Mouse (Mus musculus) hindbrain, embryonic 14.5 days (tissue): ENCODE data around the gene Ackr2. TPM values are rescaled to one million over a fixed set of nuclear protein-coding genes. Genes with fewer than 3 reads are reported as not detected.

Experiments
- ATAC-seq: fragments of 200-750 bp; cut with Nextera tagmentation; 2 replicates; pipeline ENCODE4 v1.8.0; 2017; ENCODE audit warnings: moderate number of reproducible peaks, mild to moderate bottlenecking, moderate TSS enrichment, moderate library complexity; ENCODE audit not compliant: low FRiP score
- DNase-seq: peaks from one replicate; pipeline ENCODE4 v3.0.0-alpha.2; 2015; ENCODE audit warnings: low spot score
- H3K27ac ChIP-seq: fragments of 300-500 bp; sonication (generic); 2 replicates; pipeline ENCODE4 v1.5.1; 2014; ENCODE audit warnings: mild to moderate bottlenecking, moderate library complexity
- H3K27me3 ChIP-seq: fragments of 300-500 bp; sonication (generic); 2 replicates; pipeline ENCODE4 v1.6.1; 2014; ENCODE audit warnings: mild to moderate bottlenecking, low read length, mixed read lengths; ENCODE audit not compliant: control insufficient read depth, insufficient read depth
- H3K36me3 ChIP-seq: fragments of 300-500 bp; sonication (generic); replicated peaks from 2 replicates; pipeline ENCODE4 v1.6.1; 2014; ENCODE audit not compliant: control insufficient read depth, insufficient read depth
- H3K4me1 ChIP-seq: fragments of 300-500 bp; sonication (generic); replicated peaks from 2 replicates; pipeline ENCODE4 v1.6.1; 2014; ENCODE audit warnings: antibody characterized with exemption, low read length, mixed read lengths; ENCODE audit not compliant: control insufficient read depth, insufficient read depth
- H3K4me2 ChIP-seq: fragments of 300-500 bp; sonication (generic); replicated peaks from 2 replicates; pipeline ENCODE4 v1.6.1; 2014; ENCODE audit warnings: mild to moderate bottlenecking, moderate library complexity
- H3K4me3 ChIP-seq: fragments of 300-500 bp; sonication (generic); replicated peaks from 2 replicates; pipeline ENCODE4 v1.5.1; 2014; ENCODE audit warnings: mild to moderate bottlenecking, low read length
- H3K9ac ChIP-seq: fragments of 300-500 bp; sonication (generic); 2 replicates; pipeline ENCODE4 v1.6.1; 2014
- H3K9me3 ChIP-seq: fragments of 300-500 bp; sonication (generic); 2 replicates; pipeline ENCODE4 v1.6.1; 2016; ENCODE audit warnings: low read length; ENCODE audit not compliant: control insufficient read depth
- WGBS: fragments of 180-500 bp; shearing (Covaris S2); extraction: QIAGEN DNeasy Blood & Tissue Kit; methylation state at CpG from one replicate; pipeline ENCODE4 v1.1.7; 2014; 5-methylcytosine and 5-hydroxymethylcytosine counted together
- polyA plus RNA-seq: library from polyadenylated mRNA; unstranded; fragments of >200 nt; fragmentation: Nextera tagmentation; extraction: Ambion mirVana; gene quantifications from 2 replicates; pipeline ENCODE4 v1.2.1, GENCODE M21; 2014

Ackr2 gene
- polyA plus RNA-seq, 1 experiment from 2014 or later, result 2.4 TPM

DNA sequence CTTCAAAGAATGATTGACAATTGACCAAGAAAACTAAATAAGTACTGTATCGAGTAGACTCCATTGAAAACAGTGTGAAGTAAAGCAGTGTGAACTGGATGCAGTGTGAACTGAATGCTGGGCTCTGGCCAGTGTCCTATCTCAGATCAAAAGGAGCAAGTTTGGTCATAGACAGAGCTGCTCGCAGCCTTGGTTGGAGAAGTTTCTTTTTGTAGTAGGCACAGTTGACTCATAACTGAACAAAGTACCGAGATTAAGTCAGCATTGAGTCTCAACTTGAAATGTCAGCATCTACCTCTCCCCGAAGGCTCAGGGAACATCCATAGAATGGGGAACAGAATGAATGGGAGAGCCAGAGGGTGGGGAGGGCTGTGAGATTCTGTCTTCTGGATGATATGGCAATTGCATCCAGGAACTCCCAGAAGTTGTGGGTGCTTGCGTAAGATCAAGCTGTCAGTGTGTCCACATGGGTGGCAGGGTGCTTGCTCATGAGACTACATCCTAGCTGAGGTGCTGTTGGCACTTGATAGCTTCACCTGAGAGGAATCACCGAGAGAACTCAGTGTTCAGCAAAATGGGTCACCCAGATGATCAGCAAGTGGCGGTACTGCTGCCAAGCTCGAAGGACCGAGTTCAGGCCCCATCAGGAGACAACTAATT is 26.9 kb downstream of the Ackr2 start:
- Histone ChIP-seq H3K4me2 (no peak overlapping the region), H3K4me1 (no peaks in the 10 kb centered on the region), H3K27me3 (no peaks in the 10 kb centered on the region), H3K36me3 (no peaks in the 10 kb centered on the region), H3K27ac (no peak overlapping the region), H3K9me3 (no peaks in the 10 kb centered on the region), H3K9ac (no peak overlapping the region), H3K4me3 (no peak overlapping the region)
- ATAC-seq (no peak), DNase-seq (no peak)
- WGBS, result 93% methylated on average over 9 of the region's 9 CpGs

DNA sequence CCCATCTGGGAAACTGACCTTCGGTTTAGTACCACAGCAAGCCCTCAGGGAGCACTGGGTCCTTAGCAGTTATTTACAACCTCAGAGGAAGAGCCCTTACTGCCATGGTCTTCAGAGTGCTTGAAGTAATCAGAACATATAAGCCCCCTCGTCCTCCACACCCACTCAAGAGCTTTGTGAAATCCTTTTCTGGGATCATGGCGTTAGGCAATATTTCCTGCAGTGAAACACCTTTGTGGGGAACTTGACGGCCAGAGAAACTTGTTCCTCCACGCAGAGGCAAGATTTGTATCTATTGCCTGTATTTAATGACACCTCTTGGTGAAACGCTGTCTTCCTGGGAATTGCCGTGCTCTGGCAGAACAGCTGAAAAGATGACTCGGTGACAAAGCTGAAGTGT is 27.8 kb downstream of the Ackr2 start:
- Histone ChIP-seq H3K27ac (no peak overlapping the region), H3K4me1 (no peaks in the 10 kb centered on the region), H3K9me3 (no peaks in the 10 kb centered on the region), H3K9ac (no peak overlapping the region), H3K36me3 (no peaks in the 10 kb centered on the region), H3K27me3 (no peaks in the 10 kb centered on the region), H3K4me3 (no peak overlapping the region), H3K4me2 (no peak overlapping the region)
- 88% methylated on average over 8 of the region's 8 CpGs for WGBS
- DNase-seq (no peak), ATAC-seq (no peak)

DNA sequence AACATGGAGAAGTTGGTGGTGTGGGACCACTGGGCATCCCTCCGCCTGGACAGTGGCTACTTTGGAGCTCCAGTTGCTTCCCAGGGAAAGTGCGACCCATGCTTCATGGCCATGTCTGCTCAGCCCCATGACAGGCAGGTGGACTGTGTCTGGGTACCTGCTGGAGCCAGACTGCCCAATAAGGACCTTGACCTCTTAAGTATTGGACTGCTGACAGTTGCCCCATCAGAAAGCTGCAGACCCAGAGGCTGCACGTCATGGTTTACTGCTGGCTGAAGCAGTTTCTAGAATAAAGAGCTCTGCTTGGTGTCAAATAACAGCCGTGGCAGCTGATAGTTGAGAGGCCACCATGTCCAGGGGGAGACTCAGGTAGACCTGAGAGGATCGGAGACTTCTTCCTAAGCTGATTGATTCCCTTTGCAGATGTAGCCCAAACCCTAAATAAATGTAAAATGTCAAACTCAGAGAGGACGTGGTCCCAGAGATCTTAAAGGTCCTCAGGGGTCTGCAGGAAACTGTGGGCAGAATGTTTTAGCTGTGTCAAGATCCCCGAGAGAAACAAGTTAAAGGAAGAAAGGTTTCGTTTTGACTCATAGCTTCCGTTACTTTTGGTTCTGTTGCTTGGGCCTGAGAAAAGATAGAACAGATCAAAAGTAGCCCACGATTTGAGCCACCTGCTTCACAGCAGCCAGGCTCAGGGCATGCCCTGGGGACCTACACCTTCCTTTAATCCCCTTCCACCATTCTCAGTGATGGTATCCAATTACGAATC is 28.7 kb downstream of the Ackr2 start:
- DNase-seq (no peak), ATAC-seq (no peak)
- H3K4me3 ChIP-seq, result no peak overlapping the region
- no peak overlapping the region for H3K9ac ChIP-seq
- no peak overlapping the region for H3K4me2 ChIP-seq
- H3K9me3 ChIP-seq, result no peaks in the 10 kb centered on the region
- H3K27me3 ChIP-seq, result no peaks in the 10 kb centered on the region
- no peaks in the 10 kb centered on the region for H3K4me1 ChIP-seq
- 68% methylated on average over 11 of the region's 11 CpGs for WGBS
- H3K36me3 ChIP-seq, result no peaks in the 10 kb centered on the region
- H3K27ac ChIP-seq, result no peak overlapping the region

GRCm38 (mm10) chr9:121927721-121928120 is 29.6 kb downstream of the Ackr2 start:
- H3K9ac ChIP-seq, result no peak overlapping the region
- ATAC-seq, result no peak
- no peak for DNase-seq
- no peaks in the 10 kb centered on the region for H3K27me3 ChIP-seq
- H3K27ac ChIP-seq, result no peak overlapping the region
- H3K4me1 ChIP-seq, result no peaks in the 10 kb centered on the region
- no peak overlapping the region for H3K4me3 ChIP-seq
- no peak overlapping the region for H3K4me2 ChIP-seq
- 83% methylated on average over 7 of the region's 7 CpGs for WGBS
- no peaks in the 10 kb centered on the region for H3K9me3 ChIP-seq
- no peaks in the 10 kb centered on the region for H3K36me3 ChIP-seq

DNA sequence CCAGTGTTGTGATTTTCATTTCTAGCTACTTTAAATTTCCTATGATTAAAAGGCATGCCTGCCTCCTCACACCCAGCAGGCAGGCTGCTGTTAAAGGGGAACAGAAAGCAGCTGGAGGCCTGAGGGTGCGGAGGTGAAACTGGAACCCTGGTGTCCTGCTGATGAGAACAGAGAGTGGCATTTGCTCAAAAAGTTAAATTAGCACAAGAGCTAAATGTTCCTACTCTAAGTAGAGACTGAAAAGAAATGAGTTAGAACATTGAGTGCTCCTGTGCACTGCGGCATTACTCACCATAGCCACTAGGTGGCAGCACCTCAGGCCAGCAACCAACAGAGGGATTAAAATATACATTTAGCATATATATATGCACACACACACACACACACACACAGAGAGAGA is 30.3 kb downstream of the Ackr2 start:
- Histone ChIP-seq H3K9ac (no peak overlapping the region), H3K27ac (no peak overlapping the region), H3K4me1 (no peaks in the 10 kb centered on the region), H3K9me3 (no peaks in the 10 kb centered on the region), H3K27me3 (no peaks in the 10 kb centered on the region), H3K36me3 (no peaks in the 10 kb centered on the region), H3K4me3 (no peak overlapping the region), H3K4me2 (no peak overlapping the region)
- WGBS, result 17% methylated on average over 2 of the region's 2 CpGs
- ATAC-seq, result no peak
- DNase-seq, result peak; percentile 72

DNA sequence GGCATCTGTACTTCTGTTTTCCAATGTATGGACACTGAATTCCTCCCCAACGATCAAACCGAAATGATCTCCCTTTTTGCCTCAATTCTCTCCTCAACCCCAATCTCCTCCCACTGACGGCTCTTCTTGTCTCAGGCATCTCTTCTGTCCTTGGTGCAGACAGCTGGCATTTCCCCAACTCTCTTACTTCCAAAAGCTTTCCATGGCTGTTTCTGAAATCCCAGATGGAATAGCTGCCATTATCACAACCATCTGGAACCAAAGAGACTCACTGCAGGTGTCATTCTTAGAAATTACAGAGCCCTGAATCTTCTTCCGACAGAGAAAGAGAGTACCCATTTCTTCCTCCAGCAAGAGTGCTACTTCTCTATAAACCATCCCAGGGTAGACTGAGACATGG is 36.7 kb downstream of the Ackr2 start:
- H3K9me3 ChIP-seq, result no peaks in the 10 kb centered on the region
- H3K4me1 ChIP-seq, result no peaks in the 10 kb centered on the region
- no peak overlapping the region for H3K27ac ChIP-seq
- no peaks in the 10 kb centered on the region for H3K36me3 ChIP-seq
- no peak overlapping the region for H3K4me3 ChIP-seq
- DNase-seq, result no peak
- no peaks in the 10 kb centered on the region for H3K27me3 ChIP-seq
- ATAC-seq, result no peak
- WGBS, result 82% methylated on average over 4 of the region's 4 CpGs
- no peak overlapping the region for H3K4me2 ChIP-seq
- H3K9ac ChIP-seq, result no peak overlapping the region

GRCm38 (mm10) chr9:121936952-121937351 is 38.8 kb downstream of the Ackr2 start:
- Histone ChIP-seq H3K4me3 (peak overlapping the region; percentile 42), H3K9ac (no peak overlapping the region), H3K4me1 (no peaks in the 10 kb centered on the region), H3K36me3 (no peaks in the 10 kb centered on the region), H3K9me3 (no peaks in the 10 kb centered on the region), H3K27me3 (no peaks in the 10 kb centered on the region), H3K27ac (peak overlapping the region; percentile 67; the same call in 1 of the 2 replicates), H3K4me2 (peak overlapping the region; percentile 52)
- ATAC-seq (0 out of 2 replicates have a peak, but pooled peaks have one; percentile 53), DNase-seq (no peak)
- 79% methylated on average over 1 of the region's 1 CpGs for WGBS

DNA sequence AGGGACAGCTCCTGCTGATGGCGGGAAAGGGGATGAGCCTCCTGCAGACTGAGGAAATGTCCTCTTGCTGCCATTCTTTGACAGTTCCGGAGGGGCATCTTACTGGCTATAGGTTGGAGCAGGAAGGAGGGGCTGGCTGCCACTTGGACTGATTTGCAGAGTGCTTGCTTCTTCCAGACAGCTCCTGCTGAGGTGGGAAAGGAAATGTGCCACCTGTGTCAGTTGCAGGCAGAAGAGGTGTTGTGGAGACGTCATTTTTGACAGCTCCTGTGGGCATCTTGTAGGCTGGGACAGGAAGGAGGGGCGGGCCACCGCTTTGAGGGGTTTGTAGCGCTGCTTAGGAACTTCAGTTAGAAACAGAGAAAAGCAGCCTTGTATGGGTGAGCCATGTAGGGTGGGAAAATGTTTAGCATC is 39.3 kb downstream of the Ackr2 start:
- Histone ChIP-seq H3K36me3 (no peaks in the 10 kb centered on the region), H3K4me1 (no peaks in the 10 kb centered on the region), H3K9ac (peak overlapping the region; percentile 40; the same call in 1 of the 2 replicates), H3K27me3 (no peaks in the 10 kb centered on the region), H3K4me3 (peak overlapping the region; percentile 42), H3K4me2 (peak overlapping the region; percentile 52), H3K27ac (peak overlapping the region; percentile 67), H3K9me3 (no peaks in the 10 kb centered on the region)
- no peak for DNase-seq
- WGBS, result 72% methylated on average over 6 of the region's 6 CpGs
- ATAC-seq, result peak; percentile 51; the same call in 1 of the 2 replicates

DNA sequence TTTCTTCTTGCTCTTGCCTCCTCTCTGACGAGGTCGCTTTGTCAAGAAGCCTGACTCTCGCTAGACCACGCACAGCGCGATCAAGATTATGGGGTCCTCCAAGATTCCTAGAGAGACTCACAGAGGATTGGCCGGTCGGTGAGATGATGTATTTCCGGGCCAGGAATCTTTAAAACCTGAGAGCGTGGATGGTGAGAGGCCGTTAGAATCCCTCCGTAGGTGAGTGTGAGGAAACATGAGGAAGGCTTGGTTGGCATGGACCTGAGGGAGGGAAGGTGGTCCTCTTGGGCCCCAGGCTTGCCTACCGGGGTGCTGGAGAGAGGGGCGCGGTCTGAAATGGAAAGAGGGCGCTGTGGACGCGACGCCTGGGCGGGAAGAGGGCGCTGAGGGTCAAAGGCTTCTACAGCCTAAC is 39.8 kb downstream of the Ackr2 start:
- Histone ChIP-seq H3K27ac (peak overlapping the region; percentile 67), H3K9ac (peak overlapping the region; percentile 56), H3K36me3 (no peaks in the 10 kb centered on the region), H3K9me3 (no peaks in the 10 kb centered on the region), H3K4me3 (peak overlapping the region; percentile 42), H3K27me3 (no peaks in the 10 kb centered on the region), H3K4me2 (peak overlapping the region; percentile 52), H3K4me1 (no peaks in the 10 kb centered on the region)
- ATAC-seq (peak; percentile 78; the same call in 1 of the 2 replicates), DNase-seq (peak; percentile 34)
- WGBS, result 53% methylated on average over 21 of the region's 21 CpGs
